25 mouse cellular contexts compared by ENCODE assay signal in the genomic region with DNA sequence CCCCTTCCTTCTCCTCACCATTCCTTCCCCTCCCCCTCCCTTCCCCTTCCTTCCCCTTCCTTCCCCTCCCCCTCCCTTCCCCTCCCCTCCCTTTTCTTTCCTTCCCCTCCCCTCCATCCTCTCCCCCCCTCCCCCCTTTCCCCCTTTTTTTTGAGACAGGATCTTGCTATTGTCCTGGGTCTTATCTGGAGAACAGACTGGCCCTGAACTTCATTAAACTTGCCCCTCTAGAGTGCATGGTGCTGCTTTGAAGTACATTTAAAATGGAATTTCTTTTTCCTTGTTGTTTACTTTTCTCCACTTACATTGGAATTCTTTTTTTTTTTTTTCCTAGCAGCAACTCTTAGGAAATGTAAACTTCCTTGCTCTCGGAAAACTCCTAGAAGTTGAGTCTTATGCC.
"Had no signal": no experiment of that assay in that cellular context is flagged by ENCODE, and none has a peak within 500 bp of the region (broad histone marks: within the 10 kb centered on the region; RNA-seq: fewer than 3 reads in every experiment).

No protein-coding gene starts in this region.

- H3K4me3 ChIP-seq: gastrocnemius, adult 2 months; heart, adult 2 months; heart, embryonic 12.5 days; hindbrain, embryonic 13.5 days; hindbrain, embryonic 15.5 days; intestine, embryonic 15.5 days; layer of hippocampus, adult 2 months; left cerebral cortex, adult 2 months; limb, embryonic 10.5 days; limb, embryonic 12.5 days; liver, embryonic 13.5 days; liver, embryonic 15.5 days had no signal

- H3K27ac ChIP-seq: gastrocnemius, adult 2 months; heart, adult 2 months; hindbrain, embryonic 13.5 days; hindbrain, embryonic 15.5 days; hindbrain, postnatal 0 days; intestine, embryonic 15.5 days; layer of hippocampus, adult 2 months; left cerebral cortex, adult 2 months; limb, embryonic 10.5 days; limb, embryonic 12.5 days; liver, embryonic 13.5 days; liver, embryonic 15.5 days had no signal

- H3K4me1 ChIP-seq: intestine, embryonic 15.5 days had no signal

- H3K9me3 ChIP-seq: heart, embryonic 12.5 days; hindbrain, embryonic 13.5 days; hindbrain, embryonic 15.5 days; intestine, embryonic 15.5 days; limb, embryonic 10.5 days; limb, embryonic 12.5 days; liver, embryonic 13.5 days; liver, embryonic 15.5 days had no signal

- ATAC-seq: hindbrain, postnatal 0 days; inflammation-experienced regulatory T-cells, adult 6 months; intestine, embryonic 15.5 days; intestine, postnatal 0 days had no signal

- H3K27me3 ChIP-seq: heart, embryonic 12.5 days; hindbrain, embryonic 13.5 days; hindbrain, embryonic 15.5 days; intestine, embryonic 15.5 days; limb, embryonic 12.5 days; liver, embryonic 13.5 days; liver, embryonic 15.5 days had no signal

- DNase-seq: gastrocnemius, adult 2 months; gastrocnemius, postnatal 10 days; gastrocnemius, postnatal 25 days; heart, adult 2 months; heart, postnatal 10 days; heart, postnatal 36 days; kidney, adult 2 months; kidney, postnatal 10 days; kidney, postnatal 25 days; kidney, postnatal 4 days; liver; liver, embryonic 13.5 days had no signal

- H3K36me3 ChIP-seq: intestine, embryonic 15.5 days; liver, embryonic 15.5 days had no signal

- H3K9ac ChIP-seq: heart, embryonic 12.5 days; hindbrain, embryonic 13.5 days; hindbrain, embryonic 15.5 days; intestine, embryonic 15.5 days; limb, embryonic 12.5 days; liver, embryonic 13.5 days; liver, embryonic 15.5 days had no signal

- H3K4me2 ChIP-seq: heart, embryonic 12.5 days; hindbrain, embryonic 13.5 days; hindbrain, embryonic 15.5 days; intestine, embryonic 15.5 days; limb, embryonic 12.5 days; liver, embryonic 11.5 days; liver, embryonic 13.5 days; liver, embryonic 15.5 days had no signal
